Mouse (Mus musculus) bone marrow, adult 2 months (tissue): Measurements from ENCODE around the gene Rbmx2. TPM values are rescaled to one million over a fixed set of nuclear protein-coding genes. Genes with fewer than 3 reads are reported as not detected.

Experiments
- H3K27ac ChIP-seq: fragments of 200-500 bp; 2 replicates; pipeline ENCODE4 v1.5.1; 2012; ENCODE audit warnings: low read depth, mild to moderate bottlenecking, control low read depth, inconsistent platforms, low read length; ENCODE audit not compliant: control insufficient read depth, poor library complexity, insufficient read depth
- H3K4me1 ChIP-seq: fragments of 200-500 bp; 2 replicates; pipeline ENCODE4 v1.6.1; 2011; ENCODE audit warnings: low read length; ENCODE audit not compliant: control insufficient read depth, insufficient read depth
- H3K4me3 ChIP-seq: fragments of 200-500 bp; replicated peaks from 2 replicates; pipeline ENCODE3; 2011; ENCODE audit warnings: mild to moderate bottlenecking, low read depth, low read length, control low read depth; ENCODE audit not compliant: control insufficient read depth
- CTCF ChIP-seq: fragments of 200-500 bp; IDR thresholded peaks from 2 replicates; pipeline ENCODE4 v1.5.1; 2011; ENCODE audit warnings: low read length, control low read depth; ENCODE audit not compliant: control insufficient read depth, insufficient read depth
- POLR2A ChIP-seq: fragments of 200-500 bp; IDR thresholded peaks from 2 replicates; pipeline ENCODE4 v1.6.1; 2011; ENCODE audit warnings: low read depth, mild to moderate bottlenecking, control low read depth, low read length, borderline replicate concordance; ENCODE audit not compliant: control insufficient read depth
- WGBS: fragments of 180-500 bp; shearing (Covaris S2); methylation state at CpG from one replicate; pipeline ENCODE4 v1.1.7; 2018; 5-methylcytosine and 5-hydroxymethylcytosine counted together
- polyA plus RNA-seq: library from polyadenylated mRNA; stranded (reverse); fragments of >200 nt; gene quantifications from 2 replicates; pipeline ENCODE4 v1.2.4, GENCODE M21; 2011; ENCODE audit warnings: low replicate concordance; ENCODE audit not compliant: missing spikeins, insufficient read depth, insufficient read length

The Rbmx2 gene
- 8.5 and 9.2 TPM in 2 replicates for polyA plus RNA-seq

DNA sequence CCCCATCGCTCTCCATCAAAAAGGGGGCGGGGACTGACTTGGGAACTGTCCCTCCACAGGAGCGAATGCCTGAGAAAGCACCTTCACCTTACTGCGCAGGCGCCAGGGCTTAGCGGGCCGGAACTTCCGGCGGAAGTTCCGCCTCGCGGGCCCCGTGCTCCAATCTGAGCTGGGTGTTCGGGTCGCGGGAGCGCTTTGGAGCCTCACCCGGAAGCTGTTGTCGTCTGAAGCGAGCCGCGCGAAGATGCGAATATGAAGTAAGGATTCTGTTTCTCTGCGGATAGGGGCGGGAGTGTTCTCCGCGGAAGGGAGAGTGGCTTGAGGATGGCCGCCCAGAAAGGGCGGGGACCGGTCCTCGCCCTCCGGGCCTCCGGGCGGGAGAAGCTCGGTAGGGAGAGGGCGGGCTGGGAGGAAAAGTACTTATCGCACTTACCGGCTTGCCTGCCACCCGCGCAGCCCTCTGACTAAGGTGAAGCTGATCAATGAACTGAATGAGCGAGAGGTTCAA, at the start of gene Rbmx2:
TSS of gene Rbmx2 (plus strand) at position 141 of the 508 bp plus-strand sequence.
- Histone ChIP-seq H3K27ac (peak within 1 kb of the TSS; percentile 85), H3K4me1 (peaks cover 1% of the 10 kb centered on the region; the same call in 1 of the 2 replicates), H3K4me3 (peak within 1 kb of the TSS; percentile 93)
- TF ChIP-seq CTCF (no peak), POLR2A (0 out of 2 replicates have a peak, but pooled peaks have one; percentile 32)
- 6% methylated on average over 41 of the region's 42 CpGs for WGBS

GRCm38 (mm10) chrX:48666807-48667206, 28.0 kb upstream of the Rbmx2 start:
- TF ChIP-seq CTCF = no peak
- Histone ChIP-seq H3K27ac (no peak overlapping the region), H3K4me3 (no peak overlapping the region), H3K4me1 (no peaks in the 10 kb centered on the region)
- 60% methylated on average over 6 of the region's 6 CpGs for WGBS

- Histone ChIP-seq H3K4me1 (no peaks in the 10 kb centered on the region), H3K27ac (no peak overlapping the region), H3K4me3 (no peak overlapping the region)
- TF ChIP-seq CTCF (no peak), POLR2A (no peak)
- WGBS = 68% methylated on average over 3 of the region's 3 CpGs
These were observed 25.2 kb upstream of the Rbmx2 start for GRCm38 (mm10) chrX:48669588-48669987.

DNA sequence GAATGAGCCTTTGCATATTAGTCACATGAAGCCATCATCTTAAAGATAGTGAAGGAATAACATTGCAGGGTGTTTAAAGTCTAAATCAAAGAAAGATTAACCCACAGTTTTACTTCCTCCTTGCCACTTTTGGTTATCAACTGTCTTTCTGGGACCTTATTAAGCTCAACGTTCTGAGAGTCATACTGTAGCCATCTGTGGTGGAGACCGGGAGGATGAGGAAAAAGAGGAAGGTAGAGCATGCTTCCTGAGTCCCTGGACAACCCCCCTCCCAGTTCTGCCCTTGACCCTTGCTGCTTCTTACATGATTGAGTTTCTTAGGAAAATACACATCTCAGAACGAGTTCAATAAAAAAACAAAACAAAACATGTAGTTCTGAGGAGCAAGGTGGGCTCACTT, 23.1 kb upstream of the Rbmx2 start:
- WGBS = 23% methylated on average over 3 of the region's 3 CpGs
- Histone ChIP-seq H3K4me3 (no peak overlapping the region), H3K4me1 (no peaks in the 10 kb centered on the region), H3K27ac (no peak overlapping the region)
- no peak for TF ChIP-seq CTCF
- TF ChIP-seq POLR2A = no peak

GRCm38 (mm10) chrX:48674171-48674570, 20.6 kb upstream of the Rbmx2 start, which contains the start of gene Gpr119:
TSS of gene Gpr119 (minus strand) at chrX:48674478.
- 53% methylated on average over 4 of the region's 4 CpGs for WGBS
- no peak within 1 kb of the TSS for H3K4me3 ChIP-seq
- no peaks in the 10 kb centered on the region for H3K4me1 ChIP-seq
- no peak within 1 kb of the TSS for H3K27ac ChIP-seq
- no peak for TF ChIP-seq CTCF
- no peak for TF ChIP-seq POLR2A

DNA sequence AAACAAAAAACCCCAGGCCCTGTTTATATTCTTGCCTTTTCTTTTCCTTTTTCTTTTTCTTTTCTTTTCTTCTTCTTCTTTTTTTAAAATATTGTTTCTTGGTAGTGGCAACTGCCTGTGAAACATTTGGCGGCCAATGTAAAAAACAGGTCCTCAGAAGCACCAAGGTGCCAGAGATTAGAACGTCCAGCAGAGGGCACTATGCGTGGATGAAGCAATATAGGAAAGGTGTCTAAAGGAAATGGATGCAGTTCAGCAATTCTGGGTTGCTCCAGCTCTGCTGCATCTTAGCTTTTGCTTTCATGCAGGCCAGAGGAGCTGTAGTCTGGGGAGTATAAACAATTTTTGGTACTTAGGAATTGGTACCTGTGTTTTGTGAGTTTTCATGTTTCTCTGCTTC, 11.4 kb upstream of the Rbmx2 start:
- WGBS = 13% methylated on average over 3 of the region's 3 CpGs
- TF ChIP-seq CTCF = peak; percentile 26; the same call in 1 of the 2 replicates
- TF ChIP-seq POLR2A = no peak
- H3K4me1 ChIP-seq = no peaks in the 10 kb centered on the region
- H3K4me3 ChIP-seq = no peak overlapping the region
- no peak overlapping the region for H3K27ac ChIP-seq

DNA sequence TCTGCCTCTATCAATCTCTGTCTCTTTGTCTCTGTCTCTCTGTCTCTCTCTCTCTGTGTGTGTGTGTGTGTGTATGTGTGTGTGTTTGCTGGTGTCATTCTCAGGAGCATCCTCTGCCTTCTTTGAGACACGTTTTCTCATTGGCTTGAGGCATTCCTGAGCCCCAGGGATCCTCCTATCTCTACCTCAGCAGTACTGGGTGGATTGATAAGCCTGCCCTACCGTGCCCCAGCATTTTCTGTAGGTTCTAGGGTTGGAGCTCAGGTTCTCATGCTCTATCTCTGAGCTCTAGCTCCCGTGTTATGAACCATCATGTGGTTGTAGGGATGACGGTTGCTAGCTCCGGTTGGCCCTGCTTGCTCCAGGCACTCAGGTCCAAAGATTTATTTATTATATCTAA, 10.9 kb upstream of the Rbmx2 start:
- WGBS = 68% methylated on average over 5 of the region's 5 CpGs
- TF ChIP-seq POLR2A (no peak), CTCF (no peak)

GRCm38 (mm10) chrX:48694460-48694859, 344 bp upstream of the Rbmx2 start:
- Histone ChIP-seq H3K27ac (no peak overlapping the region), H3K4me1 (peaks cover 1% of the 10 kb centered on the region; the same call in 1 of the 2 replicates), H3K4me3 (peak overlapping the region; percentile 38)
- 19% methylated on average over 6 of the region's 6 CpGs for WGBS
- TF ChIP-seq CTCF (no peak), POLR2A (no peak)

More for the DNA sequence above, 10.9 kb upstream of the Rbmx2 start:
- no peak overlapping the region for H3K4me3 ChIP-seq
- H3K4me1 ChIP-seq = no peaks in the 10 kb centered on the region
- no peak overlapping the region for H3K27ac ChIP-seq

DNA sequence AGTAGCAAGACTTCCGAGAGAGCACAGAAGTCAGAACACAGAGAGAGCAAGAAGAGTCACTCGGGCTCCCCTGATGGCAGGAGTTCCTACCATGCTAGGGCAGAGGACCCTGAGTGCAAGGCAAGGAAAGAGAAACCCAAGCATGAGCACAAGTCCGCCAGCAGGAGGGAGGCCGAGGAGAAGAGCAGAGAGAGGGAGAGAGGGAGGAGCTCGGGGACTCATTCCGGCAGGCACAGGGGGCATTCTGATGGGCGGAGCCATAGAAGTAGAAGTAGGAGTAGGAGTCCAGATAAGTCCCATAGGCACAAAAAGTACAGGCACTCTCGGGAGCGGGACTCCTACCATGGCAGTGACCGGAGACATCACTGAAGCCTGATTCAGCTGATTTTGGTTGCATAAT, 14.9 kb downstream of the Rbmx2 start:
- no peak overlapping the region for H3K4me3 ChIP-seq
- 89% methylated on average over 10 of the region's 10 CpGs for WGBS
- H3K4me1 ChIP-seq = no peaks in the 10 kb centered on the region
- no peak overlapping the region for H3K27ac ChIP-seq
- TF ChIP-seq POLR2A = no peak
- TF ChIP-seq CTCF = no peak
